Mouse (Mus musculus) mature B cell (primary cell): ENCODE measurements around the gene Agbl3.

Experiments used
- in situ Hi-C: fragments of 300-500 bp; cut with MboI; formaldehyde crosslinking; loops from 2 replicates; pipeline ENCODE4 v1.14.3; 2019

Agbl3 gene

GRCm38 (mm10) chr6:34904361-34904760 lies 124.1 kb downstream of the Agbl3 start:
- in situ Hi-C loops, result no loop called here

- in situ Hi-C loops, result no loop called here
These were observed 125.9 kb downstream of the Agbl3 start for GRCm38 (mm10) chr6:34906125-34906524.

- in situ Hi-C loops, result no loop called here
These were observed 126.4 kb downstream of the Agbl3 start for GRCm38 (mm10) chr6:34906661-34907060.

- in situ Hi-C loops, result no loop called here
These were observed 126.9 kb downstream of the Agbl3 start for GRCm38 (mm10) chr6:34907121-34907614.

- in situ Hi-C loops, result no loop called here
These were observed 127.5 kb downstream of the Agbl3 start for GRCm38 (mm10) chr6:34907696-34908260.
